In the genomic region with DNA sequence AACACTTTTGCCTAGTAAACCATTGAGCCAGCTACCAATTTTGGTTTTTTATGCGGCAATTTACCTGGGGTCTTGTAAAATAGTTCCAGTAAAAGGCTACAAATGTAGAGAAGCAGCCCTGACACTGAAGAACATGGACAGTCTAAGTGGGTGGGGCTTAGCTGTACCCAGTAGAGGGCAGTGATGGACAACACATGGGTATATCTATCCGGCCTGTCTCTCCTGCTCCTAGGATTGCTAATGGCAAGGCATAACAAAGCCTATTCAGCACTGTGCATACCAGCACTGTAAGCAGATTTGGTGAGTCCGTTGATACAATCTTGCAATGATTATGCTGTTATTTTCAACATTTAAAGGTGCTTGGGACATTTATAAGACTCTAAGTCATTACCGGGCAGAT, we compare ENCODE assay signal across 8 mouse cellular contexts. TPM values are rescaled to one million over a fixed set of nuclear protein-coding genes. Genes with fewer than 3 reads are reported as not detected.
DNase-seq lines count a peak whose midpoint lies in the region; ATAC-seq and TF ChIP-seq lines count a peak whose summit lies in the region.

No protein-coding gene starts in this region.

- no peak overlapping the region for H3ac ChIP-seq in C2C12 (ENCODE audit: control insufficient read depth, insufficient read length, low read depth)

- H3K79me3 ChIP-seq in C2C12 (ENCODE audit: low read depth): no peaks in the 10 kb centered on the region

- no peak overlapping the region for H3K4me3 ChIP-seq in C2C12 (ENCODE audit: insufficient read depth, poor library complexity, severe bottlenecking)
- H3K4me3 ChIP-seq in hindbrain, embryonic 14.5 days (replicated peaks; ENCODE audit: low read length): no peak overlapping the region
- H3K4me3 ChIP-seq in liver, embryonic 11.5 days (ENCODE audit: low read depth, low read length): no peak overlapping the region

- no peaks in the 10 kb centered on the region for H3K27me3 ChIP-seq in C2C12 (ENCODE audit: control insufficient read depth, insufficient read depth, insufficient read length)
- H3K27me3 ChIP-seq in hindbrain, embryonic 14.5 days (ENCODE audit: control insufficient read depth, insufficient read depth, low read length): no peaks in the 10 kb centered on the region
- no peaks in the 10 kb centered on the region for H3K27me3 ChIP-seq in liver, embryonic 11.5 days (replicated peaks; ENCODE audit: control insufficient read depth, insufficient read depth, low read length)

- peak; percentile 84 for ATAC-seq in frontal cortex, adult (ENCODE audit: low TSS enrichment)
- peak; percentile 87 for ATAC-seq in common myeloid progenitor, adult 5-6 weeks (replicated peaks; ENCODE audit: low read depth, poor library complexity, severe bottlenecking)
- peak; percentile 74; the same call in 1 of the 2 replicates for ATAC-seq in hindbrain, embryonic 14.5 days (ENCODE audit: low FRiP score)
- peak; percentile 84 for ATAC-seq in liver, embryonic 11.5 days (replicated peaks; ENCODE audit: low FRiP score)

- no peaks in the 10 kb centered on the region for H3K36me3 ChIP-seq in C2C12 (ENCODE audit: control insufficient read depth, insufficient read depth)
- no peaks in the 10 kb centered on the region for H3K36me3 ChIP-seq in hindbrain, embryonic 14.5 days (replicated peaks; ENCODE audit: control insufficient read depth, insufficient read depth)
- no peaks in the 10 kb centered on the region for H3K36me3 ChIP-seq in liver, embryonic 11.5 days (ENCODE audit: control insufficient read depth, insufficient read depth, low read length)

- no peak for DNase-seq in frontal cortex, postnatal 14 days (ENCODE audit: low spot score in 2 of 2)
- DNase-seq in hindbrain, embryonic 14.5 days (ENCODE audit: low spot score): peak; percentile 51
- no peak for DNase-seq in liver, embryonic 11.5 days (ENCODE audit: low spot score)
- peak; percentile 15 for DNase-seq in naive thymus-derived CD4-positive, alpha-beta T cell, adult 2 months (ENCODE audit: low read depth)
- no peak for DNase-seq in gastrocnemius, postnatal 36 days

- H3K9me3 ChIP-seq in hindbrain, embryonic 14.5 days (ENCODE audit: control insufficient read depth, low read length): no peaks in the 10 kb centered on the region
- H3K9me3 ChIP-seq in liver, embryonic 11.5 days (ENCODE audit: control insufficient read depth, low read length): no peaks in the 10 kb centered on the region

- TF ChIP-seq CTCF in C2C12 (IDR thresholded peaks at IDR 0.05; ENCODE audit: control insufficient read depth, insufficient read depth, insufficient read length): peak; percentile 77

- intact Hi-C loops in gastrocnemius, postnatal 36 days (cut with DNase I): loop anchor here (1.0 kb wide), 1 partner anchor 56 kb away; no protein-coding TSS in a partner anchor

- H3K4me2 ChIP-seq in hindbrain, embryonic 14.5 days (replicated peaks): no peak overlapping the region
- H3K4me2 ChIP-seq in liver, embryonic 11.5 days: no peak overlapping the region

- H3K27ac ChIP-seq in hindbrain, embryonic 14.5 days: no peak overlapping the region
- H3K27ac ChIP-seq in liver, embryonic 11.5 days (ENCODE audit: low read depth, low read length): no peak overlapping the region

- 48% methylated on average over 4 of the region's 4 CpGs for WGBS in hindbrain, embryonic 14.5 days
- WGBS in liver, embryonic 11.5 days: 51% methylated on average over 4 of the region's 4 CpGs

- no peaks in the 10 kb centered on the region for H3K4me1 ChIP-seq in hindbrain, embryonic 14.5 days (replicated peaks; ENCODE audit: control insufficient read depth, insufficient read depth, low read length)
- H3K4me1 ChIP-seq in liver, embryonic 11.5 days (replicated peaks; ENCODE audit: control insufficient read depth, insufficient read depth, low read length): peaks cover 5% of the 10 kb centered on the region; the same call in 1 of the 2 replicates

- no peaks in the 10 kb centered on the region for H3K79me2 ChIP-seq in C2C12 (ENCODE audit: control insufficient read depth, insufficient read depth)

- H3K9ac ChIP-seq in hindbrain, embryonic 14.5 days: no peak overlapping the region
- H3K9ac ChIP-seq in liver, embryonic 11.5 days (ENCODE audit: low read depth, low read length): no peak overlapping the region

TF ChIP-seq in C2C12, 6 proteins besides CTCF, POLR2A, EP300 and RAD21:
- no peak for TF ChIP-seq MYOD1 (IDR thresholded peaks at IDR 0.05; ENCODE audit: control insufficient read depth, insufficient read length, low read depth)
- TF ChIP-seq MYOG (IDR thresholded peaks at IDR 0.05; ENCODE audit: control insufficient read depth, extremely low read depth, insufficient read length): no peak
- no peak for TF ChIP-seq MAX (IDR thresholded peaks at IDR 0.05)
- TF ChIP-seq CEBPB (IDR thresholded peaks at IDR 0.05; ENCODE audit: low read depth): no peak
- no peak for TF ChIP-seq FOSL1 (IDR thresholded peaks at IDR 0.05; ENCODE audit: insufficient read depth, low read length, poor library complexity, severe bottlenecking)
- TF ChIP-seq USF1 (IDR thresholded peaks at IDR 0.05; ENCODE audit: low read depth): no peak

RNA-seq across cellular contexts. Expression of gene Tspan14, which starts 12.4 kb away (rescaled TPM):
- polyA plus RNA-seq in C2C12 (2012; fragmentation: generic; extraction: Trizol): 41.5 TPM
- total RNA-seq in common myeloid progenitor, adult 5-6 weeks (2017): 46.6 and 49.2 TPM in 2 replicates
- polyA plus RNA-seq in hindbrain, embryonic 14.5 days (2014; fragmentation: Nextera tagmentation; extraction: Ambion mirVana): 65.6 and 70.1 TPM in 2 replicates
- polyA plus RNA-seq in liver, embryonic 11.5 days (2014; fragmentation: Nextera tagmentation; extraction: Ambion mirVana): 65.3 and 68.1 TPM in 2 replicates
- total RNA-seq in gastrocnemius, postnatal 36 days (2021): 10 to 100 TPM; 11.5 to 12.1 TPM

RNA-seq across cellular contexts. Expression of gene Fam213a, which starts 34.6 kb away (rescaled TPM):
- polyA plus RNA-seq in C2C12 (2012; fragmentation: generic; extraction: Trizol): 3.2 TPM
- total RNA-seq in common myeloid progenitor, adult 5-6 weeks (2017): 26.4 and 32.5 TPM in 2 replicates
- polyA plus RNA-seq in hindbrain, embryonic 14.5 days (2014; fragmentation: Nextera tagmentation; extraction: Ambion mirVana): 86.6 and 94.3 TPM in 2 replicates
- 78.2 and 84.8 TPM in 2 replicates for polyA plus RNA-seq in liver, embryonic 11.5 days (2014; fragmentation: Nextera tagmentation; extraction: Ambion mirVana)
- total RNA-seq in gastrocnemius, postnatal 36 days (2021): 10 to 100 TPM; 13.1 to 19.1 TPM

Comparison
In these comparisons a context has a peak if more than half of its experiments do, and no peak if none do; other contexts are left out.
1. DNase-seq: peak in hindbrain, embryonic 14.5 days (single experiment) and naive thymus-derived CD4-positive, alpha-beta T cell, adult 2 months (single experiment); none in frontal cortex, postnatal 14 days (0 of 2), liver, embryonic 11.5 days (single experiment) and gastrocnemius, postnatal 36 days (0 of 2).
2. RNA of gene Fam213a, which starts 34.6 kb away (polyA plus RNA-seq): 86.6 to 94.3 TPM in hindbrain, embryonic 14.5 days and 78.2 to 84.8 TPM in liver, embryonic 11.5 days; 3.2 TPM in C2C12 (single experiment); every median in the first group is over 10 times any median in the second.
3. Peak in every context shown above with its lines, with median percentiles within 50 percentile points of each other: ATAC-seq.